Mouse (Mus musculus) heart, embryonic 16.5 days (tissue): ENCODE measurements around the gene Lce3f. TPM values are rescaled to one million over a fixed set of nuclear protein-coding genes. Genes with fewer than 3 reads are reported as not detected.

Source experiments
- polyA plus RNA-seq: library from polyadenylated mRNA; unstranded; fragments of >200 nt; fragmentation: Nextera tagmentation; extraction: Ambion mirVana; gene quantifications from 2 replicates; pipeline ENCODE4 v1.2.1, GENCODE M21; 2015

Gene Lce3f
- polyA plus RNA-seq, 1 experiment from 2014 or later = not detected

Other genes with a start within 250 kb of the Lce3f start
- gene Lce1g, start 239.9 kb upstream of the Lce3f start, polyA plus RNA-seq = 0.16 TPM in 1 of 2 replicates, not detected in the other
- gene Lce1h, start 227.2 kb upstream of the Lce3f start, polyA plus RNA-seq = not detected in 2 replicates
- gene Lce1i, start 213.3 kb upstream of the Lce3f start, polyA plus RNA-seq = not detected in 2 replicates
- not detected in 2 replicates for gene Lce1j, start 201.7 kb upstream of the Lce3f start, polyA plus RNA-seq
- not detected in 2 replicates for gene Lce1k, start 184.3 kb upstream of the Lce3f start, polyA plus RNA-seq
- gene Kprp, start 165.0 kb upstream of the Lce3f start, polyA plus RNA-seq = 0.08 TPM in 1 of 2 replicates, not detected in the other
- gene Lce1l, start 140.9 kb upstream of the Lce3f start, polyA plus RNA-seq = not detected in 2 replicates
- not detected in 2 replicates for gene 2310050C09Rik, start 122.0 kb upstream of the Lce3f start, polyA plus RNA-seq
- gene Lce3a, start 66.0 kb upstream of the Lce3f start, polyA plus RNA-seq = not detected in 2 replicates
- gene Lce3b, start 59.2 kb upstream of the Lce3f start, polyA plus RNA-seq = not detected in 2 replicates
- gene Lce3c, start 47.7 kb upstream of the Lce3f start, polyA plus RNA-seq = not detected in 2 replicates
- gene Lce3d, start 34.8 kb upstream of the Lce3f start, polyA plus RNA-seq = not detected in 2 replicates
- not detected in 2 replicates for gene Lce3e, start 25.2 kb upstream of the Lce3f start, polyA plus RNA-seq
- gene Crct1, start 23.5 kb downstream of the Lce3f start, polyA plus RNA-seq = 0.28 TPM in 1 of 2 replicates, not detected in the other
- gene Lce1m, start 26.8 kb downstream of the Lce3f start, polyA plus RNA-seq = not detected in 2 replicates
- gene Gm4858, start 76.6 kb downstream of the Lce3f start, polyA plus RNA-seq = not detected in 2 replicates
- 0.08 TPM in 1 of 2 replicates, not detected in the other for gene Crnn, start 152.6 kb downstream of the Lce3f start, polyA plus RNA-seq
- gene Flg2, start 205.1 kb downstream of the Lce3f start, polyA plus RNA-seq = not detected in 2 replicates